In genomic region chr11:74894619-74895018, GRCm38 (mm10) we compare ENCODE assay signal across 18 mouse cellular contexts. TPM values are rescaled to one million over a fixed set of nuclear protein-coding genes. Genes with fewer than 3 reads are reported as not detected.
DNase-seq lines count a peak whose midpoint lies in the region; ATAC-seq lines count a peak whose summit lies in the region.
"Had no signal": no experiment of that assay in that cellular context is flagged by ENCODE, and none has a peak within 500 bp of the region (broad histone marks: within the 10 kb centered on the region; RNA-seq: fewer than 3 reads in every experiment).

No protein-coding gene starts in this region.

- H3K27ac ChIP-seq in hindbrain, embryonic 13.5 days = no peak overlapping the region
- H3K27ac ChIP-seq in hindbrain, embryonic 16.5 days (ENCODE audit: low read depth, low read length) = no peak overlapping the region
- no peak overlapping the region for H3K27ac ChIP-seq in kidney, embryonic 16.5 days (ENCODE audit: low read length)
- H3K27ac ChIP-seq: forebrain, embryonic 10.5 days; hindbrain, embryonic 10.5 days; liver, embryonic 13.5 days; lung, embryonic 15.5 days; midbrain, embryonic 13.5 days had no signal

- H3K9me3 ChIP-seq in hindbrain, embryonic 13.5 days = no peaks in the 10 kb centered on the region
- H3K9me3 ChIP-seq in hindbrain, embryonic 16.5 days (ENCODE audit: control insufficient read depth, low read length) = no peaks in the 10 kb centered on the region
- no peaks in the 10 kb centered on the region for H3K9me3 ChIP-seq in kidney, embryonic 16.5 days (ENCODE audit: low read length)
- H3K9me3 ChIP-seq: forebrain, embryonic 10.5 days; hindbrain, embryonic 10.5 days; liver, embryonic 13.5 days; lung, embryonic 15.5 days; midbrain, embryonic 13.5 days had no signal

- H3K4me3 ChIP-seq in hindbrain, embryonic 13.5 days = no peak overlapping the region
- H3K4me3 ChIP-seq in hindbrain, embryonic 16.5 days (ENCODE audit: low read length) = no peak overlapping the region
- H3K4me3 ChIP-seq in kidney, embryonic 16.5 days (ENCODE audit: low read length) = no peak overlapping the region
- H3K4me3 ChIP-seq: forebrain, embryonic 10.5 days; hindbrain, embryonic 10.5 days; liver, embryonic 13.5 days; lung, embryonic 15.5 days; midbrain, embryonic 13.5 days had no signal

- H3K27me3 ChIP-seq in hindbrain, embryonic 13.5 days = no peaks in the 10 kb centered on the region
- no peaks in the 10 kb centered on the region for H3K27me3 ChIP-seq in hindbrain, embryonic 16.5 days (replicated peaks; ENCODE audit: control insufficient read depth, insufficient read depth, low read length)
- H3K27me3 ChIP-seq in kidney, embryonic 16.5 days (ENCODE audit: insufficient read depth, low read length) = no peaks in the 10 kb centered on the region
- H3K27me3 ChIP-seq: liver, embryonic 13.5 days; lung, embryonic 15.5 days; midbrain, embryonic 13.5 days had no signal

- ATAC-seq in hindbrain, embryonic 13.5 days (ENCODE audit: low FRiP score) = no peak
- ATAC-seq in hindbrain, embryonic 16.5 days = no peak
- no peak for ATAC-seq in kidney, embryonic 16.5 days (ENCODE audit: low FRiP score, low TSS enrichment)
- ATAC-seq: midbrain, embryonic 13.5 days had no signal

- WGBS in hindbrain, embryonic 13.5 days = 84% methylated on average over 4 of the region's 4 CpGs
- 84% methylated on average over 4 of the region's 4 CpGs for WGBS in hindbrain, embryonic 16.5 days
- 85% methylated on average over 4 of the region's 4 CpGs for WGBS in kidney, embryonic 16.5 days

- H3K9ac ChIP-seq in hindbrain, embryonic 13.5 days = 0 out of 2 replicates have a peak overlapping the region, but pooled peaks have one; percentile 26
- no peak overlapping the region for H3K9ac ChIP-seq in hindbrain, embryonic 16.5 days (ENCODE audit: low read depth, low read length)
- 0 out of 2 replicates have a peak overlapping the region, but pooled peaks have one; percentile 22 for H3K9ac ChIP-seq in kidney, embryonic 16.5 days (replicated peaks; ENCODE audit: low read length)
- H3K9ac ChIP-seq: liver, embryonic 13.5 days; lung, embryonic 15.5 days; midbrain, embryonic 13.5 days had no signal

- H3K4me2 ChIP-seq in hindbrain, embryonic 13.5 days = no peak overlapping the region
- no peak overlapping the region for H3K4me2 ChIP-seq in hindbrain, embryonic 16.5 days (ENCODE audit: low read length)
- no peak overlapping the region for H3K4me2 ChIP-seq in kidney, embryonic 16.5 days (replicated peaks; ENCODE audit: low read depth, low read length)
- H3K4me2 ChIP-seq: liver, embryonic 13.5 days; lung, embryonic 15.5 days had no signal

- no peak for DNase-seq in kidney, postnatal 14 days
- peak; percentile 64 for DNase-seq in adipocyte (ENCODE audit: low spot score)
- peak; percentile 58 for DNase-seq in brain, adult 2 months (ENCODE audit: low read depth, low spot score)
- DNase-seq in urinary bladder, postnatal 25 days (ENCODE audit: low spot score) = no peak
- DNase-seq: adrenal gland, adult 2 months; cerebellum, postnatal 10 days; embryo, embryonic 11 days; gastrocnemius, postnatal 14 days; liver, embryonic 13.5 days; right cerebral cortex, postnatal 14 days; thymus, postnatal 36 days had no signal

- peaks cover 30% of the 10 kb centered on the region for H3K4me1 ChIP-seq in hindbrain, embryonic 13.5 days (replicated peaks)
- H3K4me1 ChIP-seq in hindbrain, embryonic 16.5 days (ENCODE audit: control insufficient read depth, insufficient read depth, low read depth, low read length) = peaks cover 21% of the 10 kb centered on the region
- H3K4me1 ChIP-seq in kidney, embryonic 16.5 days (ENCODE audit: insufficient read depth, low read length) = peaks cover 13% of the 10 kb centered on the region; the same call in 1 of the 2 replicates

- peaks cover 3% of the 10 kb centered on the region; the same call in 1 of the 2 replicates for H3K36me3 ChIP-seq in hindbrain, embryonic 13.5 days
- H3K36me3 ChIP-seq in hindbrain, embryonic 16.5 days (ENCODE audit: control insufficient read depth, insufficient read depth, low read length) = no peaks in the 10 kb centered on the region
- H3K36me3 ChIP-seq in kidney, embryonic 16.5 days (ENCODE audit: insufficient read depth, low read length) = peaks cover 3% of the 10 kb centered on the region; the same call in 1 of the 2 replicates

RNA-seq across cellular contexts. Expression of gene Sgsm2, which starts 2.2 kb away (rescaled TPM):
- 17.8 and 19.1 TPM in 2 replicates for polyA plus RNA-seq in hindbrain, embryonic 13.5 days (2015; fragmentation: Nextera tagmentation; extraction: Ambion mirVana)
- polyA plus RNA-seq in hindbrain, embryonic 16.5 days (2015; fragmentation: Nextera tagmentation; extraction: Ambion mirVana) = 25.1 and 27.2 TPM in 2 replicates
- 6.6 and 7.1 TPM in 2 replicates for polyA plus RNA-seq in kidney, embryonic 16.5 days (2015; fragmentation: Nextera tagmentation; extraction: Ambion mirVana)

RNA-seq across cellular contexts. Expression of gene Tsr1, which starts 3.3 kb away (rescaled TPM):
- polyA plus RNA-seq in hindbrain, embryonic 13.5 days (2015; fragmentation: Nextera tagmentation; extraction: Ambion mirVana) = 29.4 and 29.6 TPM in 2 replicates
- 26.1 and 29.6 TPM in 2 replicates for polyA plus RNA-seq in hindbrain, embryonic 16.5 days (2015; fragmentation: Nextera tagmentation; extraction: Ambion mirVana)
- 50.1 and 50.8 TPM in 2 replicates for polyA plus RNA-seq in kidney, embryonic 16.5 days (2015; fragmentation: Nextera tagmentation; extraction: Ambion mirVana)

RNA-seq across cellular contexts. Expression of gene Smg6, which starts 31.0 kb away (rescaled TPM):
- 17.8 and 18.4 TPM in 2 replicates for polyA plus RNA-seq in hindbrain, embryonic 13.5 days (2015; fragmentation: Nextera tagmentation; extraction: Ambion mirVana)
- polyA plus RNA-seq in hindbrain, embryonic 16.5 days (2015; fragmentation: Nextera tagmentation; extraction: Ambion mirVana) = 11.6 and 14.0 TPM in 2 replicates
- polyA plus RNA-seq in kidney, embryonic 16.5 days (2015; fragmentation: Nextera tagmentation; extraction: Ambion mirVana) = 17.9 and 20.5 TPM in 2 replicates

RNA-seq across cellular contexts. Expression of gene Srr, which starts 31.1 kb away (rescaled TPM):
- polyA plus RNA-seq in hindbrain, embryonic 13.5 days (2015; fragmentation: Nextera tagmentation; extraction: Ambion mirVana) = 34.1 and 34.4 TPM in 2 replicates
- 39.5 and 42.9 TPM in 2 replicates for polyA plus RNA-seq in hindbrain, embryonic 16.5 days (2015; fragmentation: Nextera tagmentation; extraction: Ambion mirVana)
- polyA plus RNA-seq in kidney, embryonic 16.5 days (2015; fragmentation: Nextera tagmentation; extraction: Ambion mirVana) = 24.5 and 25.1 TPM in 2 replicates

Comparison
In these comparisons a context has a peak if more than half of its experiments do, and no peak if none do; other contexts are left out.
1. DNase-seq: peak in adipocyte (single experiment) and brain, adult 2 months (single experiment); none in kidney, postnatal 14 days (single experiment) and urinary bladder, postnatal 25 days (single experiment).